Mouse (Mus musculus): ENCODE measurements at regions not wholly inside any gene's neighbourhood (a gene's known extent, or its start where the extent isn't known, plus 50 kb on each side); places are given as distances from the start of the nearest gene placed in this dataset.
A peak's percentile ranks its signal among the peaks of the same experiment; 100 is the strongest.

- Histone ChIP-seq H3K4me1 (replicated peaks) (no peaks in the 10 kb centered on the region), H3K27ac (no peak overlapping the region), H3K9me3 (peaks cover 5% of the 10 kb centered on the region; the same call in 1 of the 2 replicates), H3K36me3 (no peaks in the 10 kb centered on the region), H3K27me3 (no peaks in the 10 kb centered on the region), H3K4me3 (replicated peaks) (no peak overlapping the region), H3K9ac (replicated peaks) (no peak overlapping the region), H3K4me2 (no peak overlapping the region)
- WGBS: 71% methylated on average over 6 of the region's 6 CpGs
- no peak for ATAC-seq (ENCODE audit: insufficient number of reproducible peaks, insufficient read depth, low FRiP score, low TSS enrichment, low read depth)
These were observed 165.9 kb upstream of the Rfx3 start for GRCm38 (mm10) chr19:28176821-28177220.

DNA sequence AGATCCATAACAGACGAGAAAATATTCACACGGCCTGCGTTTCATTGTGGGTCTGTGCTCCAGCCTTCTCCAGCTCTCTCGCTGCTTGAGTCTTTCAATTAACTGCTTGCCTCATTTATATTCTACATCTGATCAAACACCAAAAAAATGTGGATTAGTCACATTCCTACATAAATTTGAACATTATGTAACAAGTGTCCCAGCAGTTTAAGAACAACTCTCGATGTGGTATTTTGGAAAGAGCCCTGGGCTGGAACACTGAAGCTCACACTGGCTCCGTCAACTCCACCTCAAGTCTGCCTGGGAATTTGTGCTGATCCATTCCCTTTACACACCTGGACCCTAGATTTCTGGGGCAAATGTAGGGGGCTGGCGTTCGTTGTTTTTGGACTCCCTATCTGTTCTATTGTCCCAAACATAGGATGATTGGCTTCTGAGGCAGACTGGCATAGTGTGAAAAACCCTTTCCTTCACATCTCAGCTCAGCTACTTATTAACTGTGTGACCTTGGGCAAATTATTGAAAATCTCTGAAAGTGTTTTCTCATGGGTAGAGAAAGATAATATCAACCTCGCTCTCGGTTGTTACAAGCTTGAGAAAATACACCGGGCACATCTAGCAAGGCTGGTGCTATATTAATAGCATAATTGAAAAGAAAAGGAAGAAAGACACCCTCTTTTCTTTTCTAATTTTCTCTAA lies 161.0 kb upstream of the Rfx3 start:
- no peaks in the 10 kb centered on the region for H3K27me3 ChIP-seq
- H3K4me3 ChIP-seq (replicated peaks): no peak overlapping the region
- no peaks in the 10 kb centered on the region for H3K36me3 ChIP-seq
- no peaks in the 10 kb centered on the region for H3K4me1 ChIP-seq (replicated peaks)
- no peak overlapping the region for H3K27ac ChIP-seq
- H3K9me3 ChIP-seq: no peaks in the 10 kb centered on the region
- H3K9ac ChIP-seq (replicated peaks): no peak overlapping the region
- no peak overlapping the region for H3K4me2 ChIP-seq
- 87% methylated on average over 11 of the region's 11 CpGs for WGBS
- no peak for ATAC-seq (ENCODE audit: insufficient number of reproducible peaks, insufficient read depth, low FRiP score, low TSS enrichment, low read depth)

- Histone ChIP-seq H3K4me3 (replicated peaks) (no peak overlapping the region), H3K27me3 (no peaks in the 10 kb centered on the region), H3K4me2 (no peak overlapping the region), H3K27ac (no peak overlapping the region), H3K9ac (replicated peaks) (no peak overlapping the region), H3K36me3 (no peaks in the 10 kb centered on the region), H3K9me3 (no peaks in the 10 kb centered on the region), H3K4me1 (replicated peaks) (no peaks in the 10 kb centered on the region; the same call in 1 of the 2 replicates)
- no peak for ATAC-seq (ENCODE audit: insufficient number of reproducible peaks, insufficient read depth, low FRiP score, low TSS enrichment, low read depth)
- WGBS: 75% methylated on average over 12 of the region's 12 CpGs
These were observed 156.6 kb upstream of the Rfx3 start for GRCm38 (mm10) chr19:28167451-28168165.

DNA sequence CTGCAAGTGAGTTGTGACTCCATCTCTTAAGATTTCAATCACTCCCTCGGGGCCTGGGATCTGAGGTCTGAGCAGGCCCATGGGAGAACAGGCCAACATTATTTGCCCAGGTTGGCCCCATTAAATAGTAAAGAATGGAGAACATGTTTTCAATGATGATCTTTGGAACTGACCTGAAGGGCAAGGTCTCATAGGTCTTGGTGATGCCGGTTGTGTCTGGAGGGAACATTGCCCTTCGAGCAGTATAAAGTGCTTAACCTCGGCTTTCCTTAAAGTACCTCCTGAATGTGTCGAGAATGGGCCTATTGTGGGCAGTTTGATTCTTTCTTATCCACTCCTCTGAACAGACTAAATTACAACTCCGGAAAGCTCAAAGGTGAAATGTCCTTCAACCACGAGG lies 155.7 kb upstream of the Rfx3 start:
- H3K9ac ChIP-seq (replicated peaks): no peak overlapping the region

GRCm38 (mm10) chr19:28165901-28166361 lies 155.0 kb upstream of the Rfx3 start:
- peak; percentile 86 for ATAC-seq (ENCODE audit: insufficient number of reproducible peaks, insufficient read depth, low FRiP score, low TSS enrichment, low read depth)
- WGBS: 49% methylated on average over 15 of the region's 15 CpGs
- Histone ChIP-seq H3K9ac (replicated peaks) (no peak overlapping the region), H3K4me1 (replicated peaks) (no peaks in the 10 kb centered on the region; the same call in 1 of the 2 replicates), H3K27ac (no peak overlapping the region), H3K4me2 (peak overlapping the region; percentile 41), H3K4me3 (replicated peaks) (peak overlapping the region; percentile 11), H3K27me3 (no peaks in the 10 kb centered on the region), H3K9me3 (no peaks in the 10 kb centered on the region), H3K36me3 (no peaks in the 10 kb centered on the region)

More for the DNA sequence above, 155.7 kb upstream of the Rfx3 start:
- no peak overlapping the region for H3K4me3 ChIP-seq (replicated peaks)
- ATAC-seq (ENCODE audit: insufficient number of reproducible peaks, insufficient read depth, low FRiP score, low TSS enrichment, low read depth): no peak
- no peak overlapping the region for H3K4me2 ChIP-seq
- H3K4me1 ChIP-seq (replicated peaks): no peaks in the 10 kb centered on the region; the same call in 1 of the 2 replicates
- H3K36me3 ChIP-seq: no peaks in the 10 kb centered on the region
- no peaks in the 10 kb centered on the region for H3K27me3 ChIP-seq
- WGBS: 87% methylated on average over 7 of the region's 7 CpGs
- H3K9me3 ChIP-seq: no peaks in the 10 kb centered on the region
- no peak overlapping the region for H3K27ac ChIP-seq

- WGBS: 86% methylated on average over 6 of the region's 6 CpGs
- Histone ChIP-seq H3K9ac (replicated peaks) (no peak overlapping the region), H3K4me1 (replicated peaks) (no peaks in the 10 kb centered on the region; the same call in 1 of the 2 replicates), H3K36me3 (no peaks in the 10 kb centered on the region), H3K9me3 (no peaks in the 10 kb centered on the region), H3K27ac (no peak overlapping the region), H3K27me3 (no peaks in the 10 kb centered on the region), H3K4me3 (replicated peaks) (no peak overlapping the region), H3K4me2 (no peak overlapping the region)
- no peak for ATAC-seq (ENCODE audit: insufficient number of reproducible peaks, insufficient read depth, low FRiP score, low TSS enrichment, low read depth)
These were observed 152.2 kb upstream of the Rfx3 start for GRCm38 (mm10) chr19:28163195-28163594.

DNA sequence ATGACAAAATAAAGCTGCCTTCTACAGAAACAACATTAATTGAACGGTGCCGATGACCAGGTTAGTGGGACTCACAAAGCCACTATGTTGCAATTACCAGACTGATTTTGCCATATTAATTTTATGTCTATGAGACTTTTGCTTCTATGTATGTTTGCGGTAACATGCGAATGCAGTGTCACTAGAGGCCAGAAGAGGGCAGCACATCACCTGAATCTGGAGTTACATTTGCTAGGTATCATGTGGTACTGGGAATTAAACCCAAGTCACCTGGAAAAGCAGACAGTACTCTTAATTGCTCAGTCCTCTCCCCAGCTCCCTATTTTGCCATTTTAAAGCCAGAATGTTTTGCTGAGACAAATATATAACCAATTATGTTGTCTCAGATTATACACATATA lies 149.6 kb upstream of the Rfx3 start:
- Histone ChIP-seq H3K36me3 (no peaks in the 10 kb centered on the region), H3K4me3 (replicated peaks) (no peak overlapping the region), H3K4me2 (no peak overlapping the region), H3K9me3 (no peaks in the 10 kb centered on the region), H3K4me1 (replicated peaks) (no peaks in the 10 kb centered on the region), H3K27ac (no peak overlapping the region), H3K27me3 (no peaks in the 10 kb centered on the region), H3K9ac (replicated peaks) (no peak overlapping the region)
- 70% methylated on average over 4 of the region's 4 CpGs for whole genome bisulfite sequencing
- ATAC-seq (ENCODE audit: insufficient number of reproducible peaks, insufficient read depth, low FRiP score, low TSS enrichment, low read depth): no peak

DNA sequence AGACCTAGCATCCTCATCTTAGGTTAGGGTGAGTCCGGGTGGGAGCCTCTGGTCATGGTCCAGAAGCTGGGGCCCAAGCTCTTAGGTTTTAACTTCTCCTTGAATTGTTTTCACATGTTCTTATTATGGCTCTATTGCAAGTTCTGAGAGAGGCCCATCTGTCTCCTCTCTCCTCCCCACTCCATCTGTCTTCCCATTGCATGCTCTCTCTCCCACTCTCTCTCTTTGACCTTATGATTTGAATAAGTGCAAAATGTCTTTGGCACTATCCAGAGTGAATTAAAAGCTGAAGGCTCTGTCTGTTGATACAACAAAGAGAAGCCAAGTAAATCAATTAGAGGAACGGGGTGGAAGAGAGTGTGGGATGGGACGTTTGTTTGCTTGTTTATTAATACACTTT lies 146.2 kb upstream of the Rfx3 start:
- no peak for ATAC-seq (ENCODE audit: insufficient number of reproducible peaks, insufficient read depth, low FRiP score, low TSS enrichment, low read depth)
- Histone ChIP-seq H3K36me3 (no peaks in the 10 kb centered on the region), H3K27me3 (no peaks in the 10 kb centered on the region), H3K4me3 (replicated peaks) (no peak overlapping the region), H3K9ac (replicated peaks) (no peak overlapping the region), H3K9me3 (no peaks in the 10 kb centered on the region), H3K4me1 (replicated peaks) (no peaks in the 10 kb centered on the region), H3K27ac (no peak overlapping the region), H3K4me2 (no peak overlapping the region)
- WGBS: 78% methylated on average over 3 of the region's 3 CpGs

- no peak for ATAC-seq (ENCODE audit: insufficient number of reproducible peaks, insufficient read depth, low FRiP score, low TSS enrichment, low read depth)
- Histone ChIP-seq H3K27ac (no peak overlapping the region), H3K36me3 (no peaks in the 10 kb centered on the region), H3K9ac (replicated peaks) (no peak overlapping the region), H3K27me3 (no peaks in the 10 kb centered on the region), H3K4me1 (replicated peaks) (no peaks in the 10 kb centered on the region), H3K4me2 (no peak overlapping the region), H3K4me3 (replicated peaks) (no peak overlapping the region), H3K9me3 (no peaks in the 10 kb centered on the region)
- WGBS: 85% methylated on average over 10 of the region's 10 CpGs
These were observed 126.6 kb upstream of the Rfx3 start for GRCm38 (mm10) chr19:28137581-28137980.

GRCm38 (mm10) chr19:28134806-28135205 lies 123.8 kb upstream of the Rfx3 start:
- no peak for ATAC-seq (ENCODE audit: insufficient number of reproducible peaks, insufficient read depth, low FRiP score, low TSS enrichment, low read depth)
- Histone ChIP-seq H3K4me3 (replicated peaks) (no peak overlapping the region), H3K9ac (replicated peaks) (no peak overlapping the region), H3K9me3 (no peaks in the 10 kb centered on the region), H3K4me2 (no peak overlapping the region), H3K36me3 (no peaks in the 10 kb centered on the region), H3K27ac (no peak overlapping the region), H3K27me3 (no peaks in the 10 kb centered on the region), H3K4me1 (replicated peaks) (no peaks in the 10 kb centered on the region)
- 17% methylated on average over 1 of the region's 1 CpGs for WGBS

DNA sequence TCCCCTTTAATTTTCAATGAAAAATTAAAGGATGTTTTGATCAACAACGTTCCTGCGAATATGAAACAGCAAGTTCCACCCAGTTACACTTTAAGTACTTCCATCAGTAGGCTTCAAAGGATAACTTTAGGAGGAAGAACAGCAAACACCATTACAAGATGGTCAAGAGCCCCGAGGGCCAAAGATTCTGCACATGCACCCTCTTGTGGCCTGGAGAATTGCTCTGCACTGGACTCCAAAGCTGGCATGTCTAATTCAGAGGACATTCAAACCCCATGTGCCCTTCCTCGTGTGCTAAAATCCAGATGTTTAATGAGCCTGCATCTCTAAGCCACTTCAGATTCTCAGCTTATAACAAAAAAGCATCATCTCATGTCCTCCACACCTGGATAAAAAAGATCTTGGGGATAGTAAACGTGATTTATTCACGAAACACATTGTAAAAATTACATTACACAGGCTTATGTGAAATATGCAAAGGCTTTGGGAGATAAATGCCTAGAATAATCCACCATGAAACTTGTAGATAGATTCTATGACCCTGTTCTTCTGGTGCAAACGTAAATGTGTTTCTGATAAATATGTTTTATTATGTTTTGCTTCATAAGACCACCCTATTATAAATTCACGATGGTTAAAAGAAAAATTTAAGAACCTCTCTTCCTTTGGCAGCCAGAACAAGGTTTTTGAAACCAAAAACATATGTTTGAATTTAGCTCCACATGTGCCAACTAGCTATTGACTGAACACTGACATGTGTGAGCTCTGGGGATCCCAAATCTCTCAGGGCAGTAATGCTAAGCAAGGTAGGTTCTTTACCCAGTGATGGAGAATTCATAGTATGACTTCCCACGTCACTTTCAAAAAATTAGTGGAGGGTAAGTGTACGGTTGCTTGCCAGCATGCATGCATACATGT lies 100.6 kb upstream of the Rfx3 start:
- 0 out of 2 replicates have a peak, but pooled peaks cover 4% of the 10 kb centered on the region for H3K4me1 ChIP-seq (replicated peaks)
- WGBS: 46% methylated on average over 10 of the region's 10 CpGs
- no peak overlapping the region for H3K4me3 ChIP-seq (replicated peaks)
- H3K9ac ChIP-seq (replicated peaks): no peak overlapping the region
- 0 out of 2 replicates have a peak, but pooled peaks cover 2% of the 10 kb centered on the region for H3K27me3 ChIP-seq
- H3K36me3 ChIP-seq: no peaks in the 10 kb centered on the region
- H3K9me3 ChIP-seq: no peaks in the 10 kb centered on the region
- no peak overlapping the region for H3K27ac ChIP-seq
- H3K4me2 ChIP-seq: no peak overlapping the region
- ATAC-seq (ENCODE audit: insufficient number of reproducible peaks, insufficient read depth, low FRiP score, low TSS enrichment, low read depth): no peak
